Mouse (Mus musculus) megakaryocyte, embryonic 14.5 days (primary cell): ENCODE measurements at regions not wholly inside any gene's neighbourhood (a gene's known extent, or its start where the extent isn't known, plus 50 kb on each side); places are given as distances from the start of the nearest gene placed in this dataset.

ENCODE experiments used
- FLI1 ChIP-seq: IDR thresholded peaks from 2 replicates; pipeline ENCODE4 v1.6.1; 2012; ENCODE audit warnings: low read length, inconsistent platforms, mixed read lengths
- GATA1 ChIP-seq: IDR thresholded peaks from 3 replicates; pipeline ENCODE4 v1.6.1; 2012; ENCODE audit warnings: mixed read lengths, low read length, inconsistent platforms, borderline replicate concordance

GRCm38 (mm10) chr8:35283366-35283765, 482.2 kb upstream of the Gm19410 start:
- TF ChIP-seq GATA1 (no peak), FLI1 (no peak)
